Mouse (Mus musculus) liver, embryonic 16.5 days (tissue): Measurements from ENCODE around the gene Selenoo. TPM values are rescaled to one million over a fixed set of nuclear protein-coding genes. Genes with fewer than 3 reads are reported as not detected.

Experiments used
- ATAC-seq: fragments of 200-750 bp; cut with Nextera tagmentation; 2 replicates; pipeline ENCODE4 v1.8.0; 2017; ENCODE audit warnings: low read depth, mild to moderate bottlenecking, moderate number of reproducible peaks, moderate library complexity
- H3K27ac ChIP-seq: fragments of 300-500 bp; sonication (generic); 2 replicates; pipeline ENCODE4 v1.5.1; 2014; ENCODE audit warnings: mild to moderate bottlenecking, low read length
- H3K27me3 ChIP-seq: fragments of 300-500 bp; sonication (generic); 2 replicates; pipeline ENCODE4 v1.6.1; 2014; ENCODE audit warnings: low read depth, low read length, mixed read lengths; ENCODE audit not compliant: control insufficient read depth, insufficient read depth
- H3K36me3 ChIP-seq: fragments of 300-500 bp; sonication (generic); 2 replicates; pipeline ENCODE4 v1.6.1; 2014; ENCODE audit warnings: mild to moderate bottlenecking; ENCODE audit not compliant: control insufficient read depth, insufficient read depth
- H3K4me1 ChIP-seq: fragments of 300-500 bp; sonication (generic); 2 replicates; pipeline ENCODE4 v1.6.1; 2014; ENCODE audit warnings: low read depth, low read length, mixed read lengths; ENCODE audit not compliant: control insufficient read depth
- H3K4me2 ChIP-seq: fragments of 300-500 bp; sonication (generic); 2 replicates; pipeline ENCODE4 v1.6.1; 2014; ENCODE audit warnings: low read depth, low read length, mixed read lengths
- H3K4me3 ChIP-seq: fragments of 300-500 bp; sonication (generic); 2 replicates; pipeline ENCODE4 v1.5.1; 2014; ENCODE audit warnings: low read depth, mild to moderate bottlenecking, low read length
- H3K9ac ChIP-seq: fragments of 300-500 bp; sonication (generic); 2 replicates; pipeline ENCODE4 v1.6.1; 2014; ENCODE audit warnings: low read depth, low read length
- H3K9me3 ChIP-seq: fragments of 300-500 bp; sonication (generic); replicated peaks from 2 replicates; pipeline ENCODE4 v1.6.1; 2016; ENCODE audit warnings: low read length; ENCODE audit not compliant: control insufficient read depth
- WGBS: fragments of 180-500 bp; shearing (Covaris S2); extraction: QIAGEN DNeasy Blood & Tissue Kit; methylation state at CpG from one replicate; pipeline ENCODE4 v1.1.7; 2014; ENCODE audit not compliant: insufficient replicate concordance; 5-methylcytosine and 5-hydroxymethylcytosine counted together
- polyA plus RNA-seq: library from polyadenylated mRNA; unstranded; fragments of >200 nt; fragmentation: Nextera tagmentation; extraction: Ambion mirVana; gene quantifications from 2 replicates; pipeline ENCODE4 v1.2.1, GENCODE M21; 2015

The Selenoo gene
- polyA plus RNA-seq, 1 experiment from 2014 or later, result 9.1 TPM

DNA sequence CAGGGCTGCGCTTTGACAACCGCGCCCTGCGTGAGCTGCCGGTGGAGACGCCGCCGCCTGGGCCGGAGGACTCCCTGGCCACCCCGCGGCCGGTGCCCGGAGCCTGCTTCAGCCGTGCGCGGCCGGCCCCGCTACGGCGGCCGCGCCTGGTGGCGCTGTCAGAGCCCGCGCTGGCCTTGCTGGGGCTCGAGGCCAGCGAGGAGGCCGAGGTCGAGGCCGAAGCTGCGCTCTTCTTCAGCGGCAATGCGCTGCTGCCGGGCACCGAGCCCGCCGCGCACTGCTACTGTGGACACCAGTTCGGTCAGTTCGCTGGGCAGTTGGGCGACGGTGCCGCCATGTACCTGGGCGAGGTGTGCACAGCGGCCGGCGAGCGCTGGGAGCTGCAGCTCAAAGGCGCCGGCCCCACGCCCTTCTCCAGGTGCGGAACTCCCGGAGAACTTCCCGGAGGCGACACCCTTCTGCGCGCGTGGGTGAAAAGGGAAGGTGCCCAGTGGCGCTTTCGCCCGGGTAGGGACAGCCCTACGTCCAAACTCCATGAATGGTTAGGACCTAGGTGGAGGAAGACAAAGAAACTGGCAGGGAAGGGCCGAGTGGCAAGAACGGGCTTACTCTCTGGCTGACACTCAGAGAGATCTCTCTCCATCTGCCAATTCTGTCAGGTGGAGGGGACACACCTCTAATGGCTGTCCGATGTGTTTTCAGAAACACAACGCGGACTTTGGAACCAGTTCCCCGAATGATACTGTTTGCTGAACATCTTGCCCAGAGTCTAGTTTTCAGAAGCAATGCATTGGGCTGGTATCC lies 566 bp downstream of the Selenoo start:
- H3K4me3 ChIP-seq, result peak overlapping the region; percentile 90
- H3K4me1 ChIP-seq, result peaks cover 19% of the 10 kb centered on the region
- peak overlapping the region; percentile 95 for H3K9ac ChIP-seq
- WGBS, result 1% methylated on average over 68 of the region's 68 CpGs
- peak; percentile 62 for ATAC-seq
- H3K9me3 ChIP-seq, result no peaks in the 10 kb centered on the region
- H3K27me3 ChIP-seq, result no peaks in the 10 kb centered on the region
- peak overlapping the region; percentile 94 for H3K4me2 ChIP-seq
- H3K36me3 ChIP-seq, result peaks cover 5% of the 10 kb centered on the region
- peak overlapping the region; percentile 86 for H3K27ac ChIP-seq

GRCm38 (mm10) chr15:89090662-89091061 lies 1.8 kb downstream of the Selenoo start:
- WGBS, result 80% methylated on average over 4 of the region's 4 CpGs
- no peak overlapping the region for H3K9ac ChIP-seq
- 0 out of 2 replicates have a peak overlapping the region, but pooled peaks have one; percentile 94 for H3K4me2 ChIP-seq
- no peak overlapping the region for H3K27ac ChIP-seq
- no peaks in the 10 kb centered on the region for H3K27me3 ChIP-seq
- ATAC-seq, result no peak
- no peak overlapping the region for H3K4me3 ChIP-seq
- H3K9me3 ChIP-seq, result no peaks in the 10 kb centered on the region
- H3K4me1 ChIP-seq, result peaks cover 19% of the 10 kb centered on the region
- H3K36me3 ChIP-seq, result peaks cover 12% of the 10 kb centered on the region

DNA sequence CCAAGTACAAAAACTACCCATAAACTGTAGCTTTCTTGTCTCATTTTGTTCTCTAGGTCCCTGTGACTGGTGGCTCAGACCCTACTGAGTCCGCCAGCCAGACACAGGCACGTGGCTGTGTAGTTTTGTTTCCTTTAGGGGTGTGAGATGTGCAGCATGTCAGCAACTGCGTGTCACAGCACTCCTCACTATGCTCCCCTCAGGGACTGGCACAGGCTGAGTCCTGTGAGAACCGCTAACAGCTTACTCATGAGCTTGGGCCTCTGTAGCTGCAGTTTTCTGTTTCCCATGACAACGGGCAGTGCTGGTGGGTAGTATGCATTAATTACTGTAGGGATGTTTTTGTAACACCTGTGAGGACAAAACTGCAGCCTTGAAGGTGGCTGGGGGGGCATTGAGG lies 3.3 kb downstream of the Selenoo start:
- Histone ChIP-seq H3K27me3 (no peaks in the 10 kb centered on the region), H3K27ac (no peak overlapping the region), H3K4me2 (no peak overlapping the region), H3K36me3 (peaks cover 23% of the 10 kb centered on the region), H3K9me3 (no peaks in the 10 kb centered on the region), H3K4me3 (no peak overlapping the region), H3K9ac (no peak overlapping the region), H3K4me1 (peaks cover 19% of the 10 kb centered on the region)
- 75% methylated on average over 5 of the region's 5 CpGs for WGBS
- no peak for ATAC-seq

DNA sequence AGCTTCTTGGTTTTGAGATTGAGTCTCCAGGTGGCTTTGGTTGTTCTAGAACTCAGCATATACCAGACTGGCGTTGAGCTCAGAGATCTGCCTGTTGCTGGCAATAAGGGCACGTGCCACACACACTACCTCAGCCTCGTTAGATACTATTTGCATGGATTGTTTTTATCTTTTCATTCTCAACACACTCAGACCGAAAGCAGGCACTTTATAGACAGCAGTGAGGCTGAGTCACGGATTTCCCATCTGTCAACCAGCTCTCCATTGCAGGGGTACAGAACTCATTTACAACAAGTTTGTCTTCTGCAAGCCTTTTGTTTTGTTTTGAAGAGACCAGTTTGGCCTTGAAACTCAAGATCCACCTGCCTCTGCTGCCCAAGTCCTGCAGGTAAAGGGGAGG lies 8.6 kb downstream of the Selenoo start:
- H3K36me3 ChIP-seq, result peaks cover 57% of the 10 kb centered on the region
- H3K4me2 ChIP-seq, result no peak overlapping the region
- WGBS, result 80% methylated on average over 5 of the region's 5 CpGs
- H3K27me3 ChIP-seq, result no peaks in the 10 kb centered on the region
- H3K9me3 ChIP-seq, result no peaks in the 10 kb centered on the region
- no peaks in the 10 kb centered on the region for H3K4me1 ChIP-seq
- no peak overlapping the region for H3K4me3 ChIP-seq
- ATAC-seq, result no peak
- H3K27ac ChIP-seq, result no peak overlapping the region
- H3K9ac ChIP-seq, result no peak overlapping the region

GRCm38 (mm10) chr15:89098616-89099015 lies 9.7 kb downstream of the Selenoo start:
- H3K36me3 ChIP-seq, result peaks cover 56% of the 10 kb centered on the region

GRCm38 (mm10) chr15:89100823-89101222 lies 11.9 kb downstream of the Selenoo start:
- no peak overlapping the region for H3K9ac ChIP-seq
- no peak overlapping the region for H3K4me3 ChIP-seq
- H3K9me3 ChIP-seq, result no peaks in the 10 kb centered on the region
- 87% methylated on average over 12 of the region's 12 CpGs for WGBS
- H3K4me1 ChIP-seq, result no peaks in the 10 kb centered on the region
- no peaks in the 10 kb centered on the region for H3K27me3 ChIP-seq
- H3K36me3 ChIP-seq, result peaks cover 69% of the 10 kb centered on the region
- no peak overlapping the region for H3K4me2 ChIP-seq
- ATAC-seq, result no peak
- no peak overlapping the region for H3K27ac ChIP-seq

More at GRCm38 (mm10) chr15:89098616-89099015, 9.7 kb downstream of the Selenoo start:
- no peak for ATAC-seq
- Histone ChIP-seq H3K9ac (no peak overlapping the region), H3K27me3 (no peaks in the 10 kb centered on the region), H3K4me3 (no peak overlapping the region), H3K4me1 (no peaks in the 10 kb centered on the region), H3K9me3 (no peaks in the 10 kb centered on the region), H3K27ac (no peak overlapping the region), H3K4me2 (no peak overlapping the region)
- 84% methylated on average over 7 of the region's 7 CpGs for WGBS

DNA sequence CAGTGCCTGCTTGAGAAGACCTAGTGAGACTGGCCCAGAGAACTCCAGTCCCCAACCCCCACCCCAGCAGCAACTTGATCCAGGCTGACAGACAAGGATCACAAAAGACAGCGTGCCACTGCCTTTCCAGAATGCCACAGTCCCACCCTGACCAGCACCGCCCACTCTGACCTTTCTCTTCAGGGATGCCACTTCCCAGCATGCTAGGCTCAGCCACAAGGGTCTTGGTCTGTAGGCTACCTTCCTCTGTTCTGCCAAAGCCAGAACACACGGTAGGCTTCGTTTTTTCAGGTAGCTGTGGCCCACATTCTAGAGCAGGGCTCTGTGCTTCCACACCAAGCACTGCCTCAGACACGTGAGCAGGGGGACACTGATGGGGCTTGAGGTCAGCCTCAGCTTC lies 13.8 kb downstream of the Selenoo start:
- no peak overlapping the region for H3K27ac ChIP-seq
- no peak for ATAC-seq
- H3K27me3 ChIP-seq, result no peaks in the 10 kb centered on the region
- WGBS, result 78% methylated on average over 5 of the region's 5 CpGs
- no peak overlapping the region for H3K4me2 ChIP-seq
- H3K36me3 ChIP-seq, result peaks cover 66% of the 10 kb centered on the region
- no peak overlapping the region for H3K9ac ChIP-seq
- no peaks in the 10 kb centered on the region for H3K9me3 ChIP-seq
- H3K4me3 ChIP-seq, result no peak overlapping the region
- H3K4me1 ChIP-seq, result no peaks in the 10 kb centered on the region

GRCm38 (mm10) chr15:89103921-89104320 lies 15.0 kb downstream of the Selenoo start:
- H3K4me1 ChIP-seq, result no peaks in the 10 kb centered on the region
- H3K36me3 ChIP-seq, result peaks cover 64% of the 10 kb centered on the region
- no peak overlapping the region for H3K27ac ChIP-seq
- no peaks in the 10 kb centered on the region for H3K9me3 ChIP-seq
- no peak overlapping the region for H3K9ac ChIP-seq
- no peak overlapping the region for H3K4me2 ChIP-seq
- H3K27me3 ChIP-seq, result no peaks in the 10 kb centered on the region
- ATAC-seq, result no peak
- H3K4me3 ChIP-seq, result no peak overlapping the region
- 74% methylated on average over 10 of the region's 10 CpGs for WGBS

DNA sequence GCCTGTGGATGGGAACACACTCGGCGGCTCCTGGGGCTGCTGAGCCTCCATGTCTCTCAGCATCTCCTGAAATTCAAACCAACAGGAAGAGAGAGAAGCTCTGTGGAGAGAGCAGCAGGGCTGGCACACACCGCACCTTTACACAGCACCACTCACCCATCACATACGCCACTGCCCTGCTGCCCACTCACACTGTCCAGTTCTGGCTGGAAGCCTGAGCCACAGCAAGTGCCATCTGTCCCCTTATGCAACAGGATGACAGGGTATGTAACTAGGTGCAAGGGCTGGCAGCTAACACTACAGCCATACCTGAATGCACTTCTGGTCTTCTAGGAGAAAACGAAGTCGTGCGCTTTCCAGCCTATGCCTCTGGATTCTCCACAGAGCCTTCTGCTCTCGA lies 15.5 kb downstream of the Selenoo start:
- H3K9ac ChIP-seq, result no peak overlapping the region
- H3K27ac ChIP-seq, result no peak overlapping the region
- no peak overlapping the region for H3K4me2 ChIP-seq
- no peaks in the 10 kb centered on the region for H3K9me3 ChIP-seq
- no peaks in the 10 kb centered on the region for H3K4me1 ChIP-seq
- no peak overlapping the region for H3K4me3 ChIP-seq
- no peak for ATAC-seq
- no peaks in the 10 kb centered on the region for H3K27me3 ChIP-seq
- WGBS, result 87% methylated on average over 8 of the region's 8 CpGs
- peaks cover 62% of the 10 kb centered on the region for H3K36me3 ChIP-seq
